Mouse (Mus musculus) cortical plate, adult 2 months (tissue): ENCODE measurements around the gene Shroom1. TPM values are rescaled to one million over a fixed set of nuclear protein-coding genes. Genes with fewer than 3 reads are reported as not detected.
A peak's percentile ranks its signal among the peaks of the same experiment; 100 is the strongest.

Source experiments
- H3K27ac ChIP-seq: fragments of 200-500 bp; 2 replicates; pipeline ENCODE4 v1.5.1; 2012; ENCODE audit warnings: low read length, control low read depth, inconsistent platforms; ENCODE audit not compliant: insufficient read depth
- H3K4me1 ChIP-seq: fragments of 200-500 bp; 2 replicates; pipeline ENCODE4 v1.6.1; 2011; ENCODE audit warnings: low read length; ENCODE audit not compliant: control insufficient read depth, insufficient read depth
- H3K4me3 ChIP-seq: fragments of 200-500 bp; 2 replicates; pipeline ENCODE4 v1.5.1; 2011; ENCODE audit warnings: mild to moderate bottlenecking, low read length, control low read depth; ENCODE audit not compliant: insufficient read depth
- CTCF ChIP-seq: fragments of 200-500 bp; IDR thresholded peaks from 2 replicates; pipeline ENCODE4 v1.5.1; 2011; ENCODE audit warnings: mild to moderate bottlenecking, control low read depth, low read length; ENCODE audit not compliant: insufficient read depth; ENCODE audit errors: extremely low read depth
- POLR2A ChIP-seq: fragments of 200-500 bp; IDR thresholded peaks from 2 replicates; pipeline ENCODE4 v1.6.1; 2011; ENCODE audit warnings: mild to moderate bottlenecking, low read length, control low read depth; ENCODE audit not compliant: insufficient read depth; ENCODE audit errors: extremely low read depth
- polyA plus RNA-seq: library from polyadenylated mRNA; depleted of rRNA; stranded (reverse); fragments of >200 nt; gene quantifications from 2 replicates; pipeline ENCODE4 v1.2.3, GENCODE M21; 2012

Gene Shroom1
- polyA plus RNA-seq, 1 experiment: 6.5 TPM

DNA sequence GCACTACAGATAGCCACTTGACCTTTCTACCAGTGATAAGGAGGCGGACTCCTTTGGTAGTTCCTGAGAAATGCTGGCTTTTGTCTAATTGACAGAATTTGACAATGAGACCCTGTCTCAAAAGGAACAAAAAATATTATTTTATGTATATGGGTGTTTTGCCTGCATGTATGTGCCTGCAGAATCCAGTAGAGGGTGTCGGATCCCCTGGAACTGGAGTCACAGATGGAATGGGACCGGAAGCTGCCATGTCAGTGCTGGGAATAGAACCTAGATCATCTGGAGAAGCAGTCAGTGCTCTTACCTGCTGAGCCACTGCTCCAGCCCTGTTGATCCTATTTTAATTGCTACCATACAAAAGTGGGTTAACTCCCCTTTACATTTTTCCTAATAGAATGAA, 15.7 kb downstream of the Shroom1 start:
- no peak overlapping the region for H3K27ac ChIP-seq
- peaks cover 7% of the 10 kb centered on the region for H3K4me1 ChIP-seq
- TF ChIP-seq CTCF (0 out of 2 replicates have a peak, but pooled peaks have one; percentile 18), POLR2A (no peak)
- H3K4me3 ChIP-seq: no peak overlapping the region

DNA sequence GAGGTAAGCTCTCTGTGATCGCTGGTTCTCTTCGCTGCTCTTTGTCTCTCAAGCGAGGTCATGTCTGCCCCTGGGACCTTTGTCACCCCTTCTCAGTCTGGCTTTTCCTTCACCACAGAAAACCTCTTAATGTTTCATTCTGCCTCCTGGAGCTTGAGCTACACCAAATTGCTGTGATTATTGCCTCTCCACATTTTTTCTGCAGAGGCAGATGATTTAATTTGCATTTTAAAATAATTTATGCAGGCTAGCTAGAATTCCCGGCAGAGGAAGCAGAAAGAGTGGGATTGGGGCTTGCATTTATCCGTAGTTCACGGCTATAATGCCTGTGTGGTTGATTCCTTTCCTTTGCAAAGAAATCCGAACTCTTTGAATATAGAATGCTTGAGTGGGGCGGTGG, 18.6 kb downstream of the Shroom1 start:
- H3K27ac ChIP-seq: 0 out of 2 replicates have a peak overlapping the region, but pooled peaks have one; percentile 65

DNA sequence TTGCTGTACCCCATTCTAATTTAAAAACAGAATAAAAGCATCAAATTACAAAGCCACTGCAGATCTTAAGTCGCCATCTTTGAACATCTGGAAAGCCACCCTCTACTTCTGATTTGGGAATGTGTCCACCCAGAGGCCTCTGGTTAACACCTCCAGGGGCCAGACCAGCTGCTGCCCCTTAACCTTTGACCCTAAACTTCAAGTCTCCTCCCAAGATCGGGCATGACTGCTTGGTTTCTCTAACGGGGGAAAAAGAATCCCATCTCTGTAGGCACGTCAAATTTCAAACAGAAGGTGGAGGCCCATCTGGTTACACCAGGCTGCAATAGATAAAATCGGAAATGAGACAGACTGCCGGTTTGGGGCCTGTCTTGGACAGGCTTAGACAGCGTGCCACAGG, 20.8 kb downstream of the Shroom1 start:
- Histone ChIP-seq H3K4me1 (peaks cover 2% of the 10 kb centered on the region), H3K4me3 (peak overlapping the region; percentile 59), H3K27ac (no peak overlapping the region)
- TF ChIP-seq CTCF (no peak), POLR2A (no peak)

More for the DNA sequence above, 18.6 kb downstream of the Shroom1 start:
- H3K4me3 ChIP-seq: peak overlapping the region; percentile 2; the same call in 1 of the 2 replicates
- peaks cover 4% of the 10 kb centered on the region for H3K4me1 ChIP-seq
- TF ChIP-seq POLR2A (no peak), CTCF (no peak)

DNA sequence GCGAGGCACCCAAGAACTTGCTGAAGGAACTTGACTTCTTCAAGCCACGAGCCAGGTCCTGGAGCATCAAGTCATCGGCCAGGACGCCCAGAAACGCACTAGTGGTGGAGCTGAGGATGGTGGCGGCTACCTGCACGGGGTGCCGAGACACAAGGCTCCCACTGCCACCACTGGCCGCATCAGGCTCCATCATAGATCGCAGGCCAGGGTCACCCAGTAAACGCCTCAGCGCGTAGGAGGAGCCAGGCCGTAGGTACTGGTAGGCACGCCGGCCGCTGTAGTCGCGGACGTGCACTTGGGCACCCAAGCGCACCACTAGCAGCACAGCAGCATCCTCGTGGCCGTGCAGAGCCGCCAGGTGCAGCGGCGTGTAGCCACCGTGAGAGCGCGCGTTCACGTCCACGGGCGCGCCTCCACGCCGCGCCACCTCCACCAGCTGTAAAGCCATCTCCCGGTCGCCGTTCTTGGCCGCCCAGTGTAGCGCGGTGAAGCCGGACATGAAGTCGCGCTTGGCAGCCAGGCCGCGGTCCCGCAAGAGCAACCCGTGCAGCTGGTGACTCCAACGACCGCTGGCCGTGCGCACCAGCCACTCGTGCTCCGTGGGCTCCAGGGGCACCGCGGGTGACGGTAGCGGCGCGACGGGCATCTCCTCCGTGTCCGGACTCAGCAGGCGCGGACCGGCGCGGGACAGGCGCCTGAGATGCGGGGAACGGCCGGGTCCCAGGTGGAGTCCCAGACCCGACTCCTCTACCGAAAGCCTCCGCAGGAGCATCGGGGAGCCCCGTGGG, 21.6 kb downstream of the Shroom1 start:
- TF ChIP-seq POLR2A (peak; percentile 56; the same call in 1 of the 2 replicates), CTCF (no peak)
- Histone ChIP-seq H3K27ac (peak overlapping the region; percentile 93), H3K4me3 (peak overlapping the region; percentile 59), H3K4me1 (peaks cover 2% of the 10 kb centered on the region)

DNA sequence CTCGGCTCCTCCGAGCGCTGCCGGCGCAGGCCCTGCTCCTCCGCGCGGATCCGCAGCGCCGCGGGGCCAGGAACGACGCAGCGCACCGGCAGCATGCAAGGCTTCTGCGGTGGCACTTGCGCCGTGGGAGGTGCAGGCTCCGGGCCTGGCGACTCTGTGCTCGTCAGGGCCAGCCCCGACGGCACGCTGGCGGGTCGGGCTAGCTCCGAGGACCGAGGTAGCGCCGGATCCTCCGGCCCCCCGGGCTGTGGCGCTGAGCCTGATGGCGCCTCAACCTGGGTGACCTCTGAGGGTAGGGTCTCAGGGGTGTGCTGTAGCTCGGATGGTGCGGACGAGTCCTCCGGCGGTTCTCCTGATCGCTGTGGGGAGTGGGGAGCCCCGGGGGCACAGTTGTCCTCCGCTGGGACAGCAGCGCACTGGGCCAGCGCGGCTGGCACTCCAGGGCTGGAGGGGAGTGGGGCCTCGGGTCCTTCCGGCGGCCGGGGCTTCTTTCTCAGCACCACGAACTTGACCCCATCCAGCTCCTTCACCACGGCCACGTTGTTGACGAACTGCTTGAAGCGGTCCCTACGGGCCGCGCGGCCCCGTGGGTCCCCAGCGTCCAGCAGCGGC, 22.3 kb downstream of the Shroom1 start:
- TF ChIP-seq CTCF (no peak), POLR2A (no peak)
- H3K27ac ChIP-seq: peak overlapping the region; percentile 93
- peak overlapping the region; percentile 59 for H3K4me3 ChIP-seq

DNA sequence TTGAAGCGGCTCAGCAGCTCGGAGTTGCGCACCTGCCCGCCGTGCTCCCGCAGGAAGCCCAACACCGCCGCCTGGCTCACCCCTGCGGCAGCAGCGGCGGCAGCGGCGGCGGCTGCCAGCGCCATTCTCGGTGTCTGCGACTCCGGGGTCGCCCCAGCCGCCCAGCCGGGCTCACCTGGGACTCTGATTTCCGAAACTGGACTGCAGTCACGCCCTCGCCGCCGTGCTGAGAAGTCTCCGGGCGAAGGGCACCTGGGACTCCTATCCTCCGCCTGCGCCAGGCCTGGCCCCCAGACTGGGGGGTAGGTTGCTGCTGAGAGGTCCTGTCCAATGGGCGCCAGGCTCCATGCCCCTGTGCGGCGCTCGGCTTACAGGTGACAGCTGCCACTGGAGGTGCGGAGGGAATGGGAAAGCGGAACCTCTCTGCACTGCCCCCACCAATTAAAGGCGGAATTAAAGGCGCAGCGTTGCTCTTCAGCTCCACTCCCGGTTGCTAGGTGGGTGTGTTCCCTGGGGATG, 22.8 kb downstream of the Shroom1 start, which contains the start of the genes Gm9945 and Sowaha:
Gene Gm9945 (plus strand): TSS at position 384 of the 519 bp plus-strand sequence.
Gene Sowaha (minus strand): TSS at position 492 of the 519 bp plus-strand sequence.
- Histone ChIP-seq H3K4me3 (peak within 1 kb of the TSS; percentile 59), H3K27ac (peak within 1 kb of the TSS; percentile 93), H3K4me1 (peaks cover 2% of the 10 kb centered on the region)
- no peak for TF ChIP-seq CTCF
- TF ChIP-seq POLR2A: peak; percentile 90

More for the DNA sequence above, 22.3 kb downstream of the Shroom1 start:
- peaks cover 2% of the 10 kb centered on the region for H3K4me1 ChIP-seq

DNA sequence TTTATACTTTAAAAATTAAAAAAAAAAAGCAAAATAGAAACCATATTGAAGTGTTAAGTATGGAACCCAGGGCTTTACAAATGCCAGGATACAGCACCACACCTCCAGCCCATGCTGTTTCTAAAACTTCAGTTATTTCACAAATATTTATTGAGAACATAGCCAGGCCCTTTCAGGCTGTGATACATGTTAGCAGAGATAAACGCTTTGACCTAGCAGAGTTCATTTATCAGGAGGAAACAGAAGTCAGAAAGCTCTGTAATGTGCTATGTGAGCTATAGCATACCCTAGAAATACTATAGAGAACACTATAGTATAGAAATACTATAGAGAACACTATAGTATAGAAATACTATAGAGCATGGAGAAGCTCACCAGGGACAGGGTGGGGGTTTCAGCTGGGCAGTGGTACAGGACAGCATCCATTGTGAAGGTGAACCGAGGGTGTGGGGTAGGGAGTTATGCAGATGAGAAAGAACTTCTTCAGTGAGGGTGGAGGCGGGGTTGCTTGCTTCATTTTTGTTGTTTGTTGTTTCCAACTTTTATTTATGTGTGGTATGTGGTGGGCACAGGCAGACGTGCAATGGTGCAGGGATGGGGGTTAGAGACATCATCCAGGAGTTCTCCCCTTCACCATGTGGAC, 24.2 kb downstream of the Shroom1 start:
- TF ChIP-seq POLR2A (no peak), CTCF (no peak)
- H3K4me3 ChIP-seq: no peak overlapping the region
- H3K27ac ChIP-seq: no peak overlapping the region

DNA sequence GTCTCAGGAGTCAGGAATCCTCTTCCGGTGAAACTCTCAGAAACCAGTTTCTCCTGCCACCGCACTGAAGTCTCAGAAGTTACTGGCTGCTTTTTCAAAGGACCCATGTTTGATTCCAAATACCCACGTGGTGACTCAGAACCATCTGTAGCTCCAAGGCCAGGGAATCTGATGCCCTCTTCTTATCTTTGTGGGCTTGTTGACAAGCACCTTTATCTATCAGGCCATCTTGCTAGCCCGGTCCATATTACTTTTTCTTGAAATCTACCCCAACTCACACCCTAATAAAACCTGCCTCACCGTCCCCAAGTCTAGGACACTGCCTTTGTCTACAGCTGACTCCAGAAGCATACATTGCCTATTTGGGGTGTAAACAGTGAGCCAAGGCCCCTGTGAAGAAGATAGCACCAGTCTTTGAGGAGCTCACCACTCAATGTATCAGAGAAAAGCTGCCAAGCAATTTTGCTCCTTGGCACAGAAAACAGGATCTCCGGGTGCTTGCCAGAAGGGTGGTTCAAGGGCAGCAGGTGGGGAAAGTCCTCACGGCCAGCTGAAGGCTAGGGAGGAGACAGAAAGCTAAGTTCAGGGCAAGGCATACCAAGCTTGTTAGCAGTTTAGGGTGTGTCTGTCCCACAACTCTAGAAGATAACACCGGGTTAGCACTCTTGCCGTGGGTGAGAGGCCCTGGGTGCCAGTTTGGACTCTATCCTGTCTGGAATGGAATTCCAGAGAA, 26.3 kb downstream of the Shroom1 start:
- no peak overlapping the region for H3K27ac ChIP-seq
- H3K4me1 ChIP-seq: no peaks in the 10 kb centered on the region; the same call in none of the 2 replicates
- TF ChIP-seq CTCF (no peak), POLR2A (no peak)
- H3K4me3 ChIP-seq: no peak overlapping the region

More for the DNA sequence above, 24.2 kb downstream of the Shroom1 start:
- H3K4me1 ChIP-seq: no peaks in the 10 kb centered on the region; the same call in none of the 2 replicates
